In genomic region chr10:13137906-13138305, GRCm38 (mm10) we compare ENCODE assay signal across 32 mouse cellular contexts. TPM values are rescaled to one million over a fixed set of nuclear protein-coding genes. Genes with fewer than 3 reads are reported as not detected.
"Had no signal": no experiment of that assay in that cellular context is flagged by ENCODE, and none has a peak within 500 bp of the region (broad histone marks: within the 10 kb centered on the region; RNA-seq: fewer than 3 reads in every experiment).

No protein-coding gene starts in this region.

- H3K9me3 ChIP-seq: kidney, embryonic 15.5 days; limb, embryonic 12.5 days; limb, embryonic 15.5 days; midbrain, embryonic 12.5 days; midbrain, embryonic 15.5 days; neural tube, embryonic 13.5 days had no signal

- H3K9ac ChIP-seq: kidney, embryonic 15.5 days; limb, embryonic 12.5 days; limb, embryonic 15.5 days; liver, embryonic 14.5 days; liver, postnatal 0 days; lung, embryonic 14.5 days; midbrain, embryonic 12.5 days; midbrain, embryonic 15.5 days; neural tube, embryonic 13.5 days had no signal

- H3K27ac ChIP-seq: kidney, embryonic 15.5 days; left cerebral cortex, adult 2 months; limb, embryonic 12.5 days; limb, embryonic 15.5 days; liver, embryonic 14.5 days; midbrain, embryonic 12.5 days; midbrain, embryonic 15.5 days; neural tube, embryonic 13.5 days had no signal

- ATAC-seq: liver, postnatal 0 days; lung, postnatal 0 days; midbrain, embryonic 15.5 days had no signal

- H3K27me3 ChIP-seq: kidney, embryonic 15.5 days; limb, embryonic 12.5 days; limb, embryonic 15.5 days; midbrain, embryonic 12.5 days; midbrain, embryonic 15.5 days; neural tube, embryonic 13.5 days had no signal

- H3K4me3 ChIP-seq: kidney, embryonic 15.5 days; left cerebral cortex, adult 2 months; limb, embryonic 12.5 days; limb, embryonic 15.5 days; midbrain, embryonic 12.5 days; midbrain, embryonic 15.5 days; myocyte; neural tube, embryonic 13.5 days had no signal

- H3K36me3 ChIP-seq: kidney, embryonic 15.5 days; limb, embryonic 12.5 days; limb, embryonic 15.5 days; midbrain, embryonic 12.5 days; midbrain, embryonic 15.5 days; neural tube, embryonic 13.5 days had no signal

- H3K4me2 ChIP-seq: kidney, embryonic 15.5 days; limb, embryonic 12.5 days; limb, embryonic 15.5 days; liver, embryonic 11.5 days; lung, embryonic 14.5 days; midbrain, embryonic 12.5 days; midbrain, embryonic 15.5 days; neural tube, embryonic 13.5 days had no signal

- H3K4me1 ChIP-seq: kidney, embryonic 15.5 days; limb, embryonic 12.5 days; midbrain, embryonic 12.5 days; midbrain, embryonic 15.5 days; neural tube, embryonic 13.5 days had no signal

- DNase-seq: kidney, adult 8-10 months; kidney, postnatal 10 days; kidney, postnatal 36 days; layer of hippocampus, postnatal 36 days; liver, postnatal 0 days; lung, embryonic 14.5 days; retina, postnatal 1 day; right cerebral cortex, postnatal 25 days; spleen, adult 18-20 months; thymus, adult 2 months; thymus, postnatal 14 days; thymus, postnatal 4 days had no signal

RNA-seq across cellular contexts. Expression of gene Zc2hc1b, which starts 39.9 kb away (rescaled TPM):
- total RNA-seq: layer of hippocampus, adult 8-10 months; layer of hippocampus, postnatal 10 days; layer of hippocampus, postnatal 36 days; left cerebral cortex, adult 2 months; left cerebral cortex, postnatal 10 days; left cerebral cortex, postnatal 36 days; megakaryocyte progenitor cell, adult 5-6 weeks; megakaryocyte-erythroid progenitor cell, adult 5-6 weeks; monocyte, adult 5-6 weeks; neutrophil, adult 5-6 weeks had no signal
- polyA plus RNA-seq: kidney, embryonic 15.5 days; limb, embryonic 12.5 days; limb, embryonic 15.5 days; liver, embryonic 11.5 days; liver, embryonic 14.5 days; liver, postnatal 0 days; lung, embryonic 14.5 days; lung, postnatal 0 days; midbrain, embryonic 12.5 days; midbrain, embryonic 15.5 days; myocyte; neural tube, embryonic 13.5 days; stomach, embryonic 16.5 days; thymus, adult 2 months had no signal
